In the genomic region with DNA sequence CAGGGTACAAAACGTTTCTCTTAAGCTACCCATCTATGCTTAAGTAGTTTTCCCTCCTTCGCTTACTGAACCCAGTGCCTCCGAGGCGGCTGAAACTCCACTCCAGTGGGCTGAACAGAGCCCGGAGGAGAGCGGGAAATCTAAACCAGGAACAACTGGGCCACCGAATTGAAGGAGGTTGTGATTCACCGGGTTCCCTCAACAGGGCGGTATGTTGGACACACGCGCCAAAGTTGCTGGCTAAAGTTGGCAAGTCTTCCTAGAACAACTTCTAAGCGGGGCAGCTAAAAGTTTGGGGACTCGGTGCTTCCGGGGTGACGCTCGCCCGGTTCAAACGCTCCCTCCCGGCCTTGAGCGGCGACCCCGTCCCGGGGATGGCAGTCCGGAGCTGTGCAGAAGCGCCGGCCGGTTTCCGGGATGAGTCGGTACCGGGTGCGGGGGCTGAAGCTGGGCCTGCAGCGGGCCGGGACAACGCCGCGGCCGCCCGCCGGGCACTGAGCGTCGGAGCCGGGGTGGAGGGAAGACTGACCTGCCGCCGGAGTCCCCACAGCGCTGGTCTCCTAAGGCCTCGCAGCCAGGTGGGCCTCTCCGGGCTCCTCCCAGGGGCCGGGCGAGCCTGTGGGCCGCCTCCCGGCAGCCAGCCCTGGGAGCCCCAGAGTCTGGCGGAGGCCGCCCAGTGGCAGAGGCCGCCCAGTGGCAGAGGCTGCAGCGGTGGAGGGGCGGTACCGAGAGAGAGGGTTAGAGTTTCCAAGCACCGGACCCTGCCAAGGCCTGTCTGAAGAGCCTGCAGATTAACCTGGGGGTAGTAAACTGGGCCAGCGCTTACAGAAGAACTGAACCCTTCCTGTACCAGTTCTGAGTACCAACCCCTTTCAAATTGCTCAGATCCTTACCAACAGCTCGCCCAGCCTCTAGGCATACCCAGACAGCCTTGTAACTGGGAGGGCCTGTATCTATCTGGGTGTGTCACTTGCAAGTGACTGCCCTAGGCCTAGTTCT, we compare ENCODE assay signal across 8 mouse cellular contexts. TPM values are rescaled to one million over a fixed set of nuclear protein-coding genes. Genes with fewer than 3 reads are reported as not detected.
DNase-seq lines count a peak whose midpoint lies in the region; ATAC-seq lines count a peak whose summit lies in the region.

A gene (plus strand): TSS at position 181 of the 999 bp plus-strand sequence.
A gene (minus strand): TSS at position 939 of the 999 bp plus-strand sequence.

- peak; percentile 80 for DNase-seq in T-cell, adult 2 months (ENCODE audit: low spot score)
- DNase-seq in cerebellum, adult 9-11 months, result peak; percentile 2
- DNase-seq in layer of hippocampus, postnatal 36 days, result peak; percentile 54 to 60
- DNase-seq in right cerebral cortex, postnatal 25 days, result peak; percentile 56
- DNase-seq in urinary bladder, postnatal 4 days (ENCODE audit: low spot score in 2 of 2), result peak; percentile 80 to 81

- no peak within 1 kb of the TSS for H3K27ac ChIP-seq in hindbrain, embryonic 13.5 days

- peak; percentile 76 for ATAC-seq in frontal cortex, adult (ENCODE audit: low TSS enrichment)
- peak; percentile 97 for ATAC-seq in hindbrain, embryonic 13.5 days (ENCODE audit: low FRiP score)
- peak; percentile 97 for ATAC-seq in megakaryocyte-erythroid progenitor cell, adult 5-6 weeks (replicated peaks; ENCODE audit: low FRiP score, low TSS enrichment, poor library complexity, severe bottlenecking)

- under 1% methylated on average over 58 of the region's 60 CpGs for WGBS in hindbrain, embryonic 13.5 days

- no peaks in the 10 kb centered on the region for H3K36me3 ChIP-seq in hindbrain, embryonic 13.5 days

- H3K4me2 ChIP-seq in hindbrain, embryonic 13.5 days, result peak within 1 kb of the TSS; percentile 94

- H3K27me3 ChIP-seq in hindbrain, embryonic 13.5 days, result no peaks in the 10 kb centered on the region; the same call in 1 of the 2 replicates

- H3K4me3 ChIP-seq in hindbrain, embryonic 13.5 days, result peak within 1 kb of the TSS; percentile 64

- no peaks in the 10 kb centered on the region for H3K9me3 ChIP-seq in hindbrain, embryonic 13.5 days

- H3K4me1 ChIP-seq in hindbrain, embryonic 13.5 days (replicated peaks), result peaks cover 12% of the 10 kb centered on the region; the same call in 1 of the 2 replicates

- peak within 1 kb of the TSS; percentile 77 for H3K9ac ChIP-seq in hindbrain, embryonic 13.5 days

RNA-seq across cellular contexts. Expression of the first gene that starts in this region (rescaled TPM):
- polyA plus RNA-seq in hindbrain, embryonic 13.5 days (2015; fragmentation: Nextera tagmentation; extraction: Ambion mirVana), result not detected in 2 replicates
- total RNA-seq in layer of hippocampus, postnatal 36 days (2021), result not detected
- total RNA-seq in megakaryocyte-erythroid progenitor cell, adult 5-6 weeks (2014; fragmentation: Nextera tagmentation), result not detected in 2 replicates
- total RNA-seq in megakaryocyte-erythroid progenitor cell, adult 5-6 weeks (2017), result not detected in 2 replicates

RNA-seq across cellular contexts. Expression of the second gene that starts in this region (rescaled TPM):
- 3.9 and 5.0 TPM in 2 replicates for polyA plus RNA-seq in hindbrain, embryonic 13.5 days (2015; fragmentation: Nextera tagmentation; extraction: Ambion mirVana)
- total RNA-seq in layer of hippocampus, postnatal 36 days (2021), result 1 to 10 TPM; 2.9 to 3.7 TPM
- 18.0 and 24.7 TPM in 2 replicates for total RNA-seq in megakaryocyte-erythroid progenitor cell, adult 5-6 weeks (2014; fragmentation: Nextera tagmentation)
- 27.8 and 50.5 TPM in 2 replicates for total RNA-seq in megakaryocyte-erythroid progenitor cell, adult 5-6 weeks (2017)

Comparison
In these comparisons a context has a peak if more than half of its experiments do, and no peak if none do; other contexts are left out.
1. DNase-seq: peak in every context shown above with its lines; median percentile 80 in urinary bladder, postnatal 4 days; 80 in T-cell, adult 2 months; 57 in layer of hippocampus, postnatal 36 days; 56 in right cerebral cortex, postnatal 25 days; 2 in cerebellum, adult 9-11 months.